Mouse (Mus musculus) cortical plate, adult 2 months (tissue): Measurements from ENCODE around the gene Myom1.

Source experiments
- CTCF ChIP-seq: fragments of 200-500 bp; IDR thresholded peaks from 2 replicates; pipeline ENCODE4 v1.5.1; 2011; ENCODE audit warnings: mild to moderate bottlenecking, control low read depth, low read length; ENCODE audit not compliant: insufficient read depth; ENCODE audit errors: extremely low read depth
- POLR2A ChIP-seq: fragments of 200-500 bp; IDR thresholded peaks from 2 replicates; pipeline ENCODE4 v1.6.1; 2011; ENCODE audit warnings: mild to moderate bottlenecking, low read length, control low read depth; ENCODE audit not compliant: insufficient read depth; ENCODE audit errors: extremely low read depth

DNA sequence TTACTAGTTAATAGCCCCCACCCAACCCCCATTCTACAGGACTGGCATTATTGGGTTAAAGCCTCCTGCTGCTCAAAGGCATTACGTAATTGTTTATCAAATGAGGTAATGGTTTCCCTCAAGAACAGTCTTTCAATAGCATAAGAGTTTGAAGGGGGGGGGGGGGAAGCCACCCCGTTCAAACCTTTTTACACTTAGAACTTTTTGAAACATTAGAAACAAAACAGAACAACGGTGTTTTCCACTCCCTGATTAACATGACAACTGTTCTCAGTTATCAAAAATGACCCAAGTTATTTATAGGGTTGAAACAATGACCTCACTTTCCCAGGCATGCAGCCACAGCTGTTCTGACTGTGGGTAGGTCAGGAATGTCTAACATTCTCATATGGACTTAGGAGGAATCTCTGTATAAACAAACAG is 9.0 kb upstream of the Myom1 start:
- TF ChIP-seq CTCF (no peak), POLR2A (no peak)
